Mouse (Mus musculus) midbrain, embryonic 14.5 days (tissue): Measurements from ENCODE around the gene Rrp12. TPM values are rescaled to one million over a fixed set of nuclear protein-coding genes. Genes with fewer than 3 reads are reported as not detected.

Experiments used
- ATAC-seq: fragments of 200-750 bp; cut with Nextera tagmentation; 2 replicates; pipeline ENCODE4 v1.8.0; 2017; ENCODE audit warnings: moderate number of reproducible peaks, moderate library complexity; ENCODE audit not compliant: low FRiP score, low TSS enrichment
- DNase-seq: peaks from one replicate; pipeline ENCODE4 v3.0.0-alpha.2; 2015
- H3K27ac ChIP-seq: fragments of 300-500 bp; sonication (generic); replicated peaks from 2 replicates; pipeline ENCODE4 v1.5.1; 2014; ENCODE audit warnings: mild to moderate bottlenecking, low read depth, low read length, moderate library complexity
- H3K27me3 ChIP-seq: fragments of 300-500 bp; sonication (generic); 2 replicates; pipeline ENCODE4 v1.6.1; 2014; ENCODE audit warnings: low read length, control low read depth, mixed read lengths; ENCODE audit not compliant: control insufficient read depth, insufficient read depth
- H3K36me3 ChIP-seq: fragments of 300-500 bp; sonication (generic); 2 replicates; pipeline ENCODE4 v1.6.1; 2014; ENCODE audit warnings: low read length, control low read depth; ENCODE audit not compliant: control insufficient read depth, insufficient read depth
- H3K4me1 ChIP-seq: fragments of 300-500 bp; sonication (generic); 2 replicates; pipeline ENCODE4 v1.6.1; 2014; ENCODE audit warnings: mild to moderate bottlenecking, antibody characterized with exemption, low read length, control low read depth; ENCODE audit not compliant: control insufficient read depth, insufficient read depth
- H3K4me2 ChIP-seq: fragments of 300-500 bp; sonication (generic); 2 replicates; pipeline ENCODE4 v1.6.1; 2014; ENCODE audit warnings: mild to moderate bottlenecking, low read length, moderate library complexity
- H3K4me3 ChIP-seq: fragments of 300-500 bp; sonication (generic); replicated peaks from 2 replicates; pipeline ENCODE4 v1.5.1; 2014; ENCODE audit warnings: low read depth, low read length
- H3K9ac ChIP-seq: fragments of 300-500 bp; sonication (generic); replicated peaks from 2 replicates; pipeline ENCODE4 v1.6.1; 2014; ENCODE audit warnings: mild to moderate bottlenecking, low read length, moderate library complexity
- H3K9me3 ChIP-seq: fragments of 300-500 bp; sonication (generic); 2 replicates; pipeline ENCODE4 v1.6.1; 2016; ENCODE audit warnings: low read length, control low read depth, mixed read lengths; ENCODE audit not compliant: control insufficient read depth
- WGBS: fragments of 180-500 bp; shearing (Covaris S2); extraction: QIAGEN DNeasy Blood & Tissue Kit; methylation state at CpG from one replicate; pipeline ENCODE4 v1.1.7; 2014; 5-methylcytosine and 5-hydroxymethylcytosine counted together
- polyA plus RNA-seq: library from polyadenylated mRNA; unstranded; fragments of >200 nt; fragmentation: Nextera tagmentation; extraction: Ambion mirVana; gene quantifications from 2 replicates; pipeline ENCODE4 v1.2.1, GENCODE M21; 2014

Rrp12 gene
- polyA plus RNA-seq, 1 experiment from 2014 or later: 12.5 TPM

DNA sequence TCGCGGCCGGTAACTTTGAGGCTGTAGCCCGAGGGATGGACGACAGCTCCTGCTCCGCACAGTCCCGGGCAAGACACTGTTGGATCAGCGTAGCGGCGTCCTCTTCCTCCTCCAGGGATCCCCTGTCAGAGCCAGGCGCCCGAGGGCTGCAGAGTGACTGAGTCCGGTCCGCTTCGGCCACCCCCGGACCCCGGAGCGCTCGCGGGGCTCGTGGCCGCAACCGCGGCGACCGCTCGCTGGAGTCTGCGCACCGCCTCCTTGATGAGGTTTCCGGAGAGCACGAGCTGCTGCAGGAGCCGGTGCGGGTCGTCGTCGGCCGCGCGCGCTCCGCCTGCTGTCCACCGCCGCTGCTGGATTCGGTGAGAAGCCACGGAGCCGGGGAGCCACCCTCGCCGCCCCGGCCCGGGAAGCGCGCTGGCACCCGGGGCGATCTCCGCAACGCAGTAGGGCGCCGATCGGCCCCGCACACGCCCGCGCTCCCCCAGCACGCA is 48.8 kb downstream of the Rrp12 start:
- ATAC-seq (peak; percentile 17), DNase-seq (peak; percentile 73)
- H3K4me1 ChIP-seq: peaks cover 26% of the 10 kb centered on the region
- H3K27ac ChIP-seq: peak overlapping the region; percentile 94
- H3K4me2 ChIP-seq: peak overlapping the region; percentile 94
- no peaks in the 10 kb centered on the region for H3K9me3 ChIP-seq
- peak overlapping the region; percentile 79 for H3K4me3 ChIP-seq
- H3K27me3 ChIP-seq: no peaks in the 10 kb centered on the region
- WGBS: 0% methylated on average over 64 of the region's 64 CpGs
- peak overlapping the region; percentile 75 for H3K9ac ChIP-seq
- no peaks in the 10 kb centered on the region for H3K36me3 ChIP-seq

DNA sequence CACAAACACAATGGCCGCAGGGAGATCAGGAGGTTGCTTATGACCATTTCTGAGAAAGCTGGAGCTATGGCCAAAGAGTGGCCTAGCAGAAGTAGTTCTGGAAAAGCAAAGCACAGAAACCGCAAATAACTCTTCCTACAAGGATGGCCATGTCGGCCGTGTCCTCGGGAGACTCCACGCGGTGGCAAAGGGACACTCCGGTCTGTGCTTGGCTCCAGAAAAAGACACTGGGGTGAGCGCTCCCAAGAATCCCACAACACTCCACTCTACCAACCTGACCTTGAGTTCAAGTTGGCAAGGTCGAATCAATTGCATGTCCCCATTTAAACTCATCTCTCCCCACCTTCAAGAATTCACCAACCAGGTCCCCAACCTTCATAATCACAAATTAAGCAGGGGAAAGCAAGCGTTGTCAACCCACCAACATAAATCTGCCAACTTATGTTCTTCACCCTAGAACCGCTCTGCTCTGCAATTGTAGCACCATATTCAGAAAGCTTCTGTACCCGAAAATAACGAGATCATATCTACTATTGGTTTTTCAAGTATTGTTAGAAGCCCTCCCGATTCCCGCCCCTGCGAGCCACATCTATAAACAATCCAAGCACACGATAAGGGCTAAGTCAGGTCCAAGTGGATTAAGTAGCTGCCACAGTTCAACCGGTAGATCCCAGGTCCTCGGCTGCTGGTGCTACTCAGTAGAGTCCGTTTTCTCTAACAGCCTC is 49.4 kb downstream of the Rrp12 start:
- Histone ChIP-seq H3K9me3 (no peaks in the 10 kb centered on the region), H3K36me3 (no peaks in the 10 kb centered on the region), H3K27ac (peak overlapping the region; percentile 94), H3K27me3 (no peaks in the 10 kb centered on the region), H3K9ac (peak overlapping the region; percentile 75), H3K4me2 (peak overlapping the region; percentile 94), H3K4me3 (peak overlapping the region; percentile 79), H3K4me1 (peaks cover 26% of the 10 kb centered on the region)
- peak; percentile 54 for DNase-seq
- no peak for ATAC-seq
- WGBS: 10% methylated on average over 21 of the region's 21 CpGs

GRCm38 (mm10) chr19:41844345-41844744 is 51.6 kb downstream of the Rrp12 start:
- Histone ChIP-seq H3K4me3 (no peak overlapping the region), H3K4me1 (peaks cover 11% of the 10 kb centered on the region), H3K9ac (no peak overlapping the region), H3K9me3 (no peaks in the 10 kb centered on the region), H3K4me2 (no peak overlapping the region), H3K27ac (no peak overlapping the region), H3K36me3 (no peaks in the 10 kb centered on the region), H3K27me3 (no peaks in the 10 kb centered on the region)
- no peak for DNase-seq
- ATAC-seq: no peak
- 86% methylated on average over 6 of the region's 6 CpGs for WGBS

DNA sequence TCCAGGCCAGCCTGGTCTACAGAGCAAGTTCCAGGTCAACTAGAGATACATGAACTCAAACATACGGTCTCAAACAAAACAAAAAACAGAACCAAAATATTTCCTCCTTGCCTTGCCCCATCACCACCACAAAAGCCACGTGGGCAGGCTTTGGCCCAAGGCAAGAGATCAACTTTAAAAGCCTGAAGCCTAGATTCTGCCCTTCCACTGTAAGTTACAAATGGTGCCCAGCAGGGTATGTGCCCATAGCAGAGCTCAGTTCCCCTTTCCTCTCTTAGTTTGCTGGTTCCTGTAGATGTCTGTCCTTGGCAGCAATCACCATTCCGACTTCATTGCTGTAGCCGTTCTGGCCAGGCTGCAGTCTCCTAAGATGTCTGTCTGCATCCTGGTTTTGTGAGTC is 53.3 kb downstream of the Rrp12 start:
- no peaks in the 10 kb centered on the region for H3K27me3 ChIP-seq
- H3K9me3 ChIP-seq: no peaks in the 10 kb centered on the region
- WGBS: 84% methylated on average over 4 of the region's 4 CpGs
- ATAC-seq (no peak), DNase-seq (no peak)
- no peak overlapping the region for H3K4me3 ChIP-seq
- H3K27ac ChIP-seq: no peak overlapping the region
- no peaks in the 10 kb centered on the region for H3K36me3 ChIP-seq
- H3K4me2 ChIP-seq: no peak overlapping the region
- H3K9ac ChIP-seq: no peak overlapping the region
- H3K4me1 ChIP-seq: peaks cover 11% of the 10 kb centered on the region

- Histone ChIP-seq H3K4me1 (peaks cover 11% of the 10 kb centered on the region), H3K9ac (no peak overlapping the region), H3K27ac (no peak overlapping the region), H3K4me2 (no peak overlapping the region), H3K9me3 (no peaks in the 10 kb centered on the region), H3K4me3 (no peak overlapping the region), H3K36me3 (no peaks in the 10 kb centered on the region), H3K27me3 (no peaks in the 10 kb centered on the region)
- DNase-seq: no peak
- 90% methylated on average over 4 of the region's 4 CpGs for WGBS
- no peak for ATAC-seq
Observed at GRCm38 (mm10) chr19:41842196-41842595, 53.8 kb downstream of the Rrp12 start.

- ATAC-seq (no peak), DNase-seq (no peak)
- 89% methylated on average over 7 of the region's 7 CpGs for WGBS
- H3K27me3 ChIP-seq: no peaks in the 10 kb centered on the region
- no peaks in the 10 kb centered on the region for H3K9me3 ChIP-seq
- H3K4me1 ChIP-seq: peaks cover 5% of the 10 kb centered on the region
- H3K4me2 ChIP-seq: no peak overlapping the region
- no peak overlapping the region for H3K9ac ChIP-seq
- no peaks in the 10 kb centered on the region for H3K36me3 ChIP-seq
- no peak overlapping the region for H3K27ac ChIP-seq
- H3K4me3 ChIP-seq: no peak overlapping the region
Observed at GRCm38 (mm10) chr19:41841105-41841750, 54.7 kb downstream of the Rrp12 start.

GRCm38 (mm10) chr19:41839685-41840084 is 56.3 kb downstream of the Rrp12 start:
- ATAC-seq (no peak), DNase-seq (no peak)
- no peak overlapping the region for H3K4me3 ChIP-seq
- H3K36me3 ChIP-seq: no peaks in the 10 kb centered on the region
- 93% methylated on average over 3 of the region's 3 CpGs for WGBS
- H3K27me3 ChIP-seq: no peaks in the 10 kb centered on the region
- no peak overlapping the region for H3K27ac ChIP-seq
- peaks cover 10% of the 10 kb centered on the region; the same call in 1 of the 2 replicates for H3K4me1 ChIP-seq
- H3K4me2 ChIP-seq: no peak overlapping the region
- no peak overlapping the region for H3K9ac ChIP-seq
- no peaks in the 10 kb centered on the region for H3K9me3 ChIP-seq

GRCm38 (mm10) chr19:41838808-41839207 is 57.2 kb downstream of the Rrp12 start:
- WGBS: 77% methylated on average over 6 of the region's 6 CpGs
- H3K4me2 ChIP-seq: no peak overlapping the region
- H3K27ac ChIP-seq: no peak overlapping the region
- ATAC-seq: no peak
- H3K9me3 ChIP-seq: no peaks in the 10 kb centered on the region
- H3K27me3 ChIP-seq: no peaks in the 10 kb centered on the region
- peaks cover 10% of the 10 kb centered on the region; the same call in 1 of the 2 replicates for H3K4me1 ChIP-seq
- no peak overlapping the region for H3K9ac ChIP-seq
- no peak for DNase-seq
- no peaks in the 10 kb centered on the region for H3K36me3 ChIP-seq
- H3K4me3 ChIP-seq: no peak overlapping the region

- Histone ChIP-seq H3K4me3 (no peak overlapping the region), H3K4me1 (peaks cover 16% of the 10 kb centered on the region), H3K36me3 (no peaks in the 10 kb centered on the region), H3K27me3 (no peaks in the 10 kb centered on the region), H3K4me2 (no peak overlapping the region), H3K27ac (no peak overlapping the region), H3K9me3 (no peaks in the 10 kb centered on the region), H3K9ac (no peak overlapping the region)
- ATAC-seq: no peak
- WGBS: 71% methylated on average over 4 of the region's 4 CpGs
- DNase-seq: no peak
Observed at GRCm38 (mm10) chr19:41837917-41838261, 58.1 kb downstream of the Rrp12 start.
